Mouse (Mus musculus) embryonic fibroblast, embryonic 13.5 days (primary cell): ENCODE measurements around the gene Prorsd1.

ENCODE experiments used
- CTCF ChIP-seq: IDR thresholded peaks from 2 replicates; pipeline ENCODE4 v1.5.1; 2011; ENCODE audit warnings: mild to moderate bottlenecking, control low read depth, low read length, moderate library complexity, borderline replicate concordance; ENCODE audit not compliant: insufficient read depth
- POLR2A ChIP-seq: IDR thresholded peaks from 2 replicates; pipeline ENCODE4 v1.6.1; 2011; ENCODE audit warnings: low read depth, mild to moderate bottlenecking, control low read depth, low read length, moderate library complexity

- TF ChIP-seq POLR2A = no peak
- no peak for TF ChIP-seq CTCF
Measured at GRCm38 (mm10) chr11:29514325-29514681, 530 bp downstream of the Prorsd1 start.
